Mouse (Mus musculus) hindbrain, embryonic 14.5 days (tissue): ENCODE results near the gene Elovl7. TPM values are rescaled to one million over a fixed set of nuclear protein-coding genes. Genes with fewer than 3 reads are reported as not detected.

Experiments
- ATAC-seq: fragments of 200-750 bp; cut with Nextera tagmentation; 2 replicates; pipeline ENCODE4 v1.8.0; 2017; ENCODE audit warnings: moderate number of reproducible peaks, mild to moderate bottlenecking, moderate TSS enrichment, moderate library complexity; ENCODE audit not compliant: low FRiP score
- DNase-seq: peaks from one replicate; pipeline ENCODE4 v3.0.0-alpha.2; 2015; ENCODE audit warnings: low spot score
- H3K27ac ChIP-seq: fragments of 300-500 bp; sonication (generic); 2 replicates; pipeline ENCODE4 v1.5.1; 2014; ENCODE audit warnings: mild to moderate bottlenecking, moderate library complexity
- H3K27me3 ChIP-seq: fragments of 300-500 bp; sonication (generic); 2 replicates; pipeline ENCODE4 v1.6.1; 2014; ENCODE audit warnings: mild to moderate bottlenecking, low read length, mixed read lengths; ENCODE audit not compliant: control insufficient read depth, insufficient read depth
- H3K36me3 ChIP-seq: fragments of 300-500 bp; sonication (generic); replicated peaks from 2 replicates; pipeline ENCODE4 v1.6.1; 2014; ENCODE audit not compliant: control insufficient read depth, insufficient read depth
- H3K4me1 ChIP-seq: fragments of 300-500 bp; sonication (generic); replicated peaks from 2 replicates; pipeline ENCODE4 v1.6.1; 2014; ENCODE audit warnings: antibody characterized with exemption, low read length, mixed read lengths; ENCODE audit not compliant: control insufficient read depth, insufficient read depth
- H3K4me2 ChIP-seq: fragments of 300-500 bp; sonication (generic); replicated peaks from 2 replicates; pipeline ENCODE4 v1.6.1; 2014; ENCODE audit warnings: mild to moderate bottlenecking, moderate library complexity
- H3K4me3 ChIP-seq: fragments of 300-500 bp; sonication (generic); replicated peaks from 2 replicates; pipeline ENCODE4 v1.5.1; 2014; ENCODE audit warnings: mild to moderate bottlenecking, low read length
- H3K9ac ChIP-seq: fragments of 300-500 bp; sonication (generic); 2 replicates; pipeline ENCODE4 v1.6.1; 2014
- H3K9me3 ChIP-seq: fragments of 300-500 bp; sonication (generic); 2 replicates; pipeline ENCODE4 v1.6.1; 2016; ENCODE audit warnings: low read length; ENCODE audit not compliant: control insufficient read depth
- WGBS: fragments of 180-500 bp; shearing (Covaris S2); extraction: QIAGEN DNeasy Blood & Tissue Kit; methylation state at CpG from one replicate; pipeline ENCODE4 v1.1.7; 2014; 5-methylcytosine and 5-hydroxymethylcytosine counted together
- polyA plus RNA-seq: library from polyadenylated mRNA; unstranded; fragments of >200 nt; fragmentation: Nextera tagmentation; extraction: Ambion mirVana; gene quantifications from 2 replicates; pipeline ENCODE4 v1.2.1, GENCODE M21; 2014

Gene Elovl7
- polyA plus RNA-seq: 2.5 and 3.0 TPM in 2 replicates

DNA sequence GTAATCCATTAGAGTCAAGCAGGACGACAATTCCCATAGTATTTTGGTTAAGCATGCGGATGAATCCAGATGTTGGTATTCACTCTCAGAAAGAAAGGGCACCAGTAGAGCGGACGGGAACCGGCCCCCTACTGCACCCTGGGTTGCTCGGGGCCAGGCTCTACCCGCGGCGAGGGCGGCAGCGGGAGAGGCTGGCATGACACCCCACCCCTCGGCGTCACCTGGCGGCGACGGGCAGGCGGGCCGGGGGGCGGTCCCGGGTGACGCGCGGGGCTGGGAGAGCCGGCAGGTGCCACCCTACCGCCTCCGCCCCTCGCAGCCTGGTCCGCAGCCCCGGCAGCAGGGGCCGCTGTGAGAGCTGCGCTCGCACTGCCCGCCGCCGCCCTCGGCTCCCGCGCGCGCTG is at the start of gene Elovl7:
Elovl7 (plus strand) TSS at position 324 of the 404 bp plus-strand sequence.
- peak; percentile 94 for ATAC-seq
- Histone ChIP-seq H3K27me3 (peaks cover 46% of the 10 kb centered on the region), H3K4me1 (0 out of 2 replicates have a peak, but pooled peaks cover 3% of the 10 kb centered on the region), H3K4me2 (peak within 1 kb of the TSS; percentile 98), H3K36me3 (no peaks in the 10 kb centered on the region), H3K4me3 (peak within 1 kb of the TSS; percentile 76), H3K27ac (no peak within 1 kb of the TSS), H3K9me3 (no peaks in the 10 kb centered on the region), H3K9ac (peak within 1 kb of the TSS; percentile 70)
- DNase-seq: peak; percentile 57
- WGBS: under 1% methylated on average over 24 of the region's 40 CpGs

DNA sequence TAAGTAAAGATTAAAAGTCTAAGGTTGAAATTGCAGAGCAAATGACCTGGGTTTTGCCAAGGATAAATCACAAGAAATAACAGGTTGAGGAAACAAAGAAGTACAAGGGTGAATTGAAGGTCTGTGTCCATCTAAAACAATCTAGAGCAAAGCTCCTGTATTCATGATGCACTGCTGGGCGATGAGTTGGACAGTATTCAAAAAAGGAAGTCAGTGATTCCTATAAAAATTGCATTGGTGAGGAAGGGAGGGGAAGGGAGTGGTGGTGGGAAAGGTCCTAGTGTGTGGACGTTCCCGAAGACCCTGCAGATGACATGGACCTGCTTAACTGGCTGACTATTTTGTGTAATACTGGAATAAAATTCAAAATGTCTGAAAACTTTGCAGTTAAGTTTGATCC is 49.6 kb upstream of the Elovl7 start:
- Histone ChIP-seq H3K36me3 (peaks cover 27% of the 10 kb centered on the region), H3K27me3 (no peaks in the 10 kb centered on the region), H3K9ac (no peak overlapping the region), H3K4me3 (no peak overlapping the region), H3K4me1 (peaks cover 3% of the 10 kb centered on the region; the same call in 1 of the 2 replicates), H3K27ac (no peak overlapping the region), H3K9me3 (no peaks in the 10 kb centered on the region), H3K4me2 (no peak overlapping the region)
- DNase-seq (no peak), ATAC-seq (no peak)
- WGBS: 91% methylated on average over 3 of the region's 3 CpGs

DNA sequence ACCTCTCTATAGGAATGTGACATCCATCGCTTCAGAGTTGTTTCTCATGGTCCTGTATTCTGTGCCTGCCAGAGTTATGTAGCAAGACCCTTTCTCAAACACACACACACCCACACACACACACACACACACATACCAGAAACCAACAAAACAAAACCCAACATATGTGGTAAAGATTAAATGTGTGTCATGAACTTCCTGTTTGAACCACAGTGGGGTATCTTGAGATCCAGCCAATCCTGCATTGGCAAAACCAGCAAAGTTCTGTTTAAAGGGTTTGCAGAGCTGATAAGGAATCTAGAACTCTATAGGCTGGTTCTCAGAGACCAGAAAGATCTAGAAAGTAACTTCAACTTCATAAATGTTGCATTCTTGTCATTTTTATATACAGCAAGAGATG is 44.2 kb upstream of the Elovl7 start:
- H3K4me3 ChIP-seq: no peak overlapping the region
- H3K4me1 ChIP-seq: no peaks in the 10 kb centered on the region
- whole genome bisulfite sequencing: 97% methylated on average over 1 of the region's 1 CpGs
- DNase-seq (no peak), ATAC-seq (no peak)
- peaks cover 58% of the 10 kb centered on the region for H3K36me3 ChIP-seq
- no peak overlapping the region for H3K4me2 ChIP-seq
- H3K27ac ChIP-seq: no peak overlapping the region
- H3K27me3 ChIP-seq: no peaks in the 10 kb centered on the region
- H3K9me3 ChIP-seq: no peaks in the 10 kb centered on the region
- H3K9ac ChIP-seq: no peak overlapping the region

DNA sequence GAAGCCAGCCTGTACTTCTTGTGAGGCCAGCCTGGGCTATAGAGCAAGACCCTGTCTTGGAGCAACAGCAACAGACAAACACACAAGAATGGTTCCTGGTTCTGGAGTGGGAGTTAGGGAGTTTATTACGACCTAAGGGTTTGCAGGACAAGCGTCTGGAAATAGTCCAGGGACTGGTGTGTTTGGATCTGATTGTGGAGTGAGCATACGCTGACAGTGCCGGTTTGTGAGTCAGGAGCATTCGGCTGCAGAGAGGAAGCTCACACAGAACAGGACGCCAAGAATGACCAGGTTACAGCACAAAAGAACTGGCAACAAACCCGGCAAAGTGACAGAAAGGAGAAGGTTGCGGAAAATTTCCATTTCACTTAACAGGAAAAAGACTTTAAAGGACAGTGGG is 43.7 kb upstream of the Elovl7 start:
- 93% methylated on average over 8 of the region's 8 CpGs for WGBS
- Histone ChIP-seq H3K36me3 (peaks cover 63% of the 10 kb centered on the region), H3K9ac (no peak overlapping the region), H3K27me3 (no peaks in the 10 kb centered on the region), H3K4me3 (no peak overlapping the region), H3K4me1 (no peaks in the 10 kb centered on the region), H3K27ac (no peak overlapping the region), H3K9me3 (no peaks in the 10 kb centered on the region), H3K4me2 (no peak overlapping the region)
- no peak for ATAC-seq
- no peak for DNase-seq

DNA sequence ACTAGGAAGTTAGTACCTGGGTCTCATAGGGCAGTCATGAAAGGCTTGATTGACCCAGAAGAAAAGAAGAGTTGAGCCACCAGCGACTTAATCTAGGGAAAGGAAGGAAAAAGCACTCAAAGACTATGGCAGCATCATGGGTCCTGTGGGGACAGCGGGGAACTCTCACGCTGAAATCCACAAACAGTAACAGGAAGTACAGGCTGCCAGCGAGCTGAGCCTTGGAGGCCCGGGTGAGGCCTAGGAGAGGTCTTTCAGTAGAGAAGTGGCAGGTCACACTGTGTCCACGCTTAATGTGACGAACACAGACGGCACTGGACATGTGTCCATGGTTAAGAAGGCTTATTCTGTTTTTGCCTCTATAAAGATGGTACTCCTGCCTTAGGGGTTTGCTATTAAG is 34.6 kb upstream of the Elovl7 start:
- no peak overlapping the region for H3K9ac ChIP-seq
- H3K4me3 ChIP-seq: no peak overlapping the region
- H3K4me2 ChIP-seq: no peak overlapping the region
- ATAC-seq: no peak
- DNase-seq: no peak
- H3K27ac ChIP-seq: no peak overlapping the region
- H3K4me1 ChIP-seq: no peaks in the 10 kb centered on the region
- no peaks in the 10 kb centered on the region for H3K9me3 ChIP-seq
- peaks cover 78% of the 10 kb centered on the region for H3K36me3 ChIP-seq
- H3K27me3 ChIP-seq: no peaks in the 10 kb centered on the region
- 90% methylated on average over 8 of the region's 8 CpGs for WGBS

DNA sequence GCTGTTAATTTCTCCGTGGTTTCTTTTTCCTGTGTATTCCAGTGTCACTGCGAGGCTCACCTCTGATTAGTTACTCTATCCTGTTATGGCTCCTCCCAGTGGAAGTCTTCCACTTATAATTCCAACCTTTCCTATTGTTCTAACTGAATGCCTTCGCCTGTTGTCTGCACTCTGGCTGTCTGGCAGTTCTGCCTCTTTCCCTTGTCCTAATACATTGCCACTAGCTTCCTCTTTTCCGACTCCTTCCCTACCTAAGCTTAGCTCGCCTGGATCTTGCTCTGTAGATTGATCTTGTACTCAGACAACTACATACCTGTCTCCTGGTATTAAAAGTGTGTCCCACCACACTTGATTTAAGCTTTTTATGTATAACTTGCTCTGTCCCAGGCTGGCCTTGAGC is 33.4 kb upstream of the Elovl7 start:
- H3K36me3 ChIP-seq: peaks cover 79% of the 10 kb centered on the region
- 90% methylated on average over 5 of the region's 5 CpGs for WGBS
- H3K4me3 ChIP-seq: no peak overlapping the region
- no peak overlapping the region for H3K4me2 ChIP-seq
- ATAC-seq (no peak), DNase-seq (no peak)
- no peak overlapping the region for H3K27ac ChIP-seq
- H3K27me3 ChIP-seq: no peaks in the 10 kb centered on the region
- H3K9me3 ChIP-seq: no peaks in the 10 kb centered on the region
- H3K4me1 ChIP-seq: no peaks in the 10 kb centered on the region
- H3K9ac ChIP-seq: no peak overlapping the region

DNA sequence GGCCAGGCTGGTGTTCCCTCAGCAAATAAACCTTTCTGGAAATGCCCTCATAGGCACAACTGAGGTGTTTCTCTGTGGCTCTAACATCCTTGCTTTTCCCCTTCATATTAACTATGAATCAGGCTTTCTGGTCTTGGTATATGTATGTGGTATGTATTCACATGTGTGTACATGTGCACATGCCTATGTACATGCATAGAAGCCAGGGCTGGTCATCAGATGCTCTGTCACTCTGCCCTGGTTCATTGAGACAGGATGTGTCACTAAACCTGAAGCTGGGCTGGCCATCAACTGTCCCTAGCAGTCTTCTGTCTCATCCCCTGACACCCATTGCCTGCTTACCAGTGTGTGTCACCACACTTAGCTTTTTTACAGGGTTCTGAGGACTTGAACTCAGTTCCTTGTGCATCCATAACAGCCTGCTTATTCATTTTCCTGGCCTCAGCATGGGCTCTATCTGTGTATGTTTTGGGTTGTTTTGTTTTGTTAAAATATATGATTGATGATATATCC is 29.4 kb upstream of the Elovl7 start:
- Histone ChIP-seq H3K4me3 (no peak overlapping the region), H3K9me3 (no peaks in the 10 kb centered on the region), H3K27ac (no peak overlapping the region), H3K4me2 (no peak overlapping the region), H3K4me1 (no peaks in the 10 kb centered on the region), H3K27me3 (no peaks in the 10 kb centered on the region), H3K9ac (no peak overlapping the region), H3K36me3 (peaks cover 71% of the 10 kb centered on the region)
- DNase-seq (no peak), ATAC-seq (no peak)

DNA sequence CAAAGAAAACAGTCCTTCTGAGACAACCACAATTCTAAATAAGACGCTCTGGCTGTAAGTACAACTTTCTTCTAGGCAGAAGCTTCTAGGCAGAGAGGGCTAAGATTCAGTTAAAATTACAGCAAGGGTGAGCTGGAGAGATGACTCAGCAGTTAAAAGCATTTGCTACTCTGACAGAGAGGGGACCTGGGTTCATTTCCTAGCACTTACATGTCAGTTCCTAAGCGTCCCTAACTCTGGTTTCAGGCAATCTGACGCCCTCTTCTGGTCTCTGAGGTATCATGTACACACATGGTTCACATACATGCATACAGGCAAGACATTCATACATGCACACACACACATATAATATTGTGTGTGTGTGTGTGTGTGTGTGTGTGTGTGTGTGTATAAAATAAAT is 28.7 kb upstream of the Elovl7 start:
- Histone ChIP-seq H3K4me2 (no peak overlapping the region), H3K27me3 (no peaks in the 10 kb centered on the region), H3K27ac (no peak overlapping the region), H3K9ac (no peak overlapping the region), H3K36me3 (peaks cover 67% of the 10 kb centered on the region), H3K9me3 (no peaks in the 10 kb centered on the region), H3K4me3 (no peak overlapping the region), H3K4me1 (no peaks in the 10 kb centered on the region)
- DNase-seq (no peak), ATAC-seq (no peak)
- WGBS: 96% methylated on average over 3 of the region's 3 CpGs

DNA sequence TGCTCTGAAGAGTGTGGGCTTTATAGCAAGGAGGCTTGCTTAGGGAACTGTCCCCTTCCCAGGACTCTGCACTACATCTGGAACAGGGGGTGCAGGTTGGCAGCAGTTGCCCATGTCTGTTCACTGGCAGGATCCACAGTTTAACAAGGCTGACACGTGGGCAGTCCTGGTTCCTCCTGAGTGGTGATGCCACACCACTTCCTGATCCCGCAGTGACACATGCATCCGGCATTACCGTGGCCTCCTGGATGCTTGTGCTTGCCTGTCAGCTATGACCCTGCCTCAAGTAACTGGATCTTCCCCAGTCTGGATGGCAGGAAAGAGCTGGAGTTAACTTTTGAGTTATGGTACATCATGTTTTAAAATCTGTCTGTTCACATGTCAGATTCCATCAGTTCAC is 26.2 kb upstream of the Elovl7 start:
- no peaks in the 10 kb centered on the region for H3K27me3 ChIP-seq
- DNase-seq (no peak), ATAC-seq (no peak)
- H3K4me1 ChIP-seq: no peaks in the 10 kb centered on the region
- H3K36me3 ChIP-seq: peaks cover 46% of the 10 kb centered on the region
- no peaks in the 10 kb centered on the region for H3K9me3 ChIP-seq
- no peak overlapping the region for H3K4me2 ChIP-seq
- no peak overlapping the region for H3K4me3 ChIP-seq
- no peak overlapping the region for H3K27ac ChIP-seq
- H3K9ac ChIP-seq: no peak overlapping the region
- WGBS: 85% methylated on average over 4 of the region's 4 CpGs

DNA sequence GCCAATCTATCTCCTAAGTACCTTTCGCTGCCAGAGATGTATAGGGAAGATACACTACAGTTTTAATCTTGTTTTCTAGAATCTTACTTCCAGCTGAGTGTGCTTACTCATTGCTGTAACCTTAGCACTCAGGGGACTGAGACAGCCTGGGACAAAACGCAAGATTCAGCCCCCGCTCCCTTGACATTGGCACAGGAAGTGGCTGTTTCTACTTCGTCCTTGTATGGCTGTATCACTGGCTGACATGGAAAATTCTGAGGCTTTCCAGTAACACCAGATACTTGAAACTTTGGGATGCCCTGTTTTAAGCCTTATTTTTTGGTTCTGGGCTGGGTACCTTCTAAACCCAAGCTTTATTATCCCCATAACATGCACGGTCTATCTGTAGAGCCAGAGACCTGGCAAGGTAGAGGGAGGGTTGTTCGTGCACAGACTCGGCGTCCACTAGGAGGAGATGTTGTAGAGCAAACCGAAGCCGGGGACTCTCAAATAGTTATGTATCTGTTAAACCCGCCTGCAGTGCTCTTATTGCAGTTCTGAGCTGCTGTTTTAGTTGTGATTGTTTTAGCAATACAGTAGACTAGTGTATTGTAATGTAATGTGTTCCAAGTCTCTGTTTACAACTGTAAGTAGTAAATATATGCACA is 23.0 kb upstream of the Elovl7 start:
- Histone ChIP-seq H3K4me3 (no peak overlapping the region), H3K27me3 (no peaks in the 10 kb centered on the region), H3K9me3 (no peaks in the 10 kb centered on the region), H3K4me2 (no peak overlapping the region), H3K9ac (no peak overlapping the region), H3K4me1 (no peaks in the 10 kb centered on the region), H3K27ac (no peak overlapping the region), H3K36me3 (peaks cover 42% of the 10 kb centered on the region)
- DNase-seq (peak; percentile 78), ATAC-seq (no peak)
- 67% methylated on average over 11 of the region's 11 CpGs for whole genome bisulfite sequencing
